Mouse (Mus musculus) 3134 (cell line): ENCODE data around the gene H2-M10.4.
"Not testable (repeated sequence)": the region's sequence is repeated elsewhere in the genome, so short reads cannot be mapped to it uniquely, and the experiment has no call there.

Experiments used
- DNase-seq: peaks from one replicate; pipeline ENCODE4 v3.0.0-alpha.2; 2011; ENCODE audit warnings: low spot score; ENCODE audit not compliant: insufficient read length; ENCODE audit errors: extremely low read depth

The H2-M10.4 gene

DNA sequence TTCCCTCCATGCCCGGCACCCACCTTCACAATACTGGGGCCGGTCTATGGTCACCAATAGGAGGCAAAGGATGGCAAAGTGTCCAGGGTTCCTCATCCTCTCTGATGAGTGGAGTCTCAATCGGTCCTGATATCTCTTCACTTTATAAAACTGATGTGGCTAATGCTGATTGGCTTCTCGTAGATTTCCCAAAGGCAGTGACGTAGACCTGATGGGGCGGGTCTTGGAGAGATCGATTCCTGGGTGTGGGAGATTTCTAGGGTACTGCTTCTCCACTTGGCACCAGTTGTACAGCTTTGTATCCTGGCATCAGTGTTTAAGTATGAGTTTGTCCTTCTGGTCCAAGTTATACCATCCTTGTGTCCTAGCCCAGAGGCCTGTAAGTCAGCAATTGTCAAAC, at the start of gene H2-M10.4:
Gene H2-M10.4, minus strand, starts transcription at position 101 of the 400 bp plus-strand sequence.
- DNase-seq = no peak

DNA sequence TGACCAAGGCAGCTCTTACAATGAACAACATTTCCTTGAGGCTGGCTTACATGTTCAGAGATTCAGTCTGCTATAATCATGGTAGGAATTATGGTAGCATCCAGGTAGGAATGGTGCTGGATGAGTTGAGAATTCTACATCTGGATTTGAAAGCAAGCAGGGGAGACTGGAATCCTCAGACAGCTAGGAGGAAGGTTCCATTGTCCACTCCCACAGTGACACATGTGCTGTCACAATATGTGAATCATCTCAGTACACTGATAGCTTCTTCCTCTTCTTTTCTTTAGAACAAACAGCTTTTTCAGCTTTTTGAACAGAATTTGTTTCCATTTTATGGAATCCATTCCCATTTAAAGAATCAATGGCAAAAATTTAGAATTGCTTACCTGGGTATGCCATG, 41.8 kb upstream of the H2-M10.4 start:
- DNase-seq = no peak

DNA sequence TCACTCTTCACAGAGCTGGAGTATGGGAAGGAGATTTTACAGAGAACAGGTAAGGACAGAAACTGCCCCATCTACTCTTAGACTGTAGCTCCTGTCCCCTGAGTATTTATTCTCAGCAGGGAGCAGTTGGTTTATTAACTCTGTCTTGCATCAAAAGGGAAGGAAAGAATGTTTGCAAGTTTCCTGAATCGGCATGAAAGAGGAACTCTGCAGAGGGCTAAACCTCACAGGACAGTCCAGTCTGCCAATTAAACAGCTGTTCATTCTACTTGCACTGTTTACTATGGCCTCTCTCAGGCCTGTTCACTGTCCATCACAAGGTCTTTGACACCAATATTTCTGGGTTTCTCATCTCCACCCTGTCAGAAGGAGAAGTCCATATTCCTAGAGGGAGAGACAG, 38.3 kb upstream of the H2-M10.4 start:
- DNase-seq = no peak

DNA sequence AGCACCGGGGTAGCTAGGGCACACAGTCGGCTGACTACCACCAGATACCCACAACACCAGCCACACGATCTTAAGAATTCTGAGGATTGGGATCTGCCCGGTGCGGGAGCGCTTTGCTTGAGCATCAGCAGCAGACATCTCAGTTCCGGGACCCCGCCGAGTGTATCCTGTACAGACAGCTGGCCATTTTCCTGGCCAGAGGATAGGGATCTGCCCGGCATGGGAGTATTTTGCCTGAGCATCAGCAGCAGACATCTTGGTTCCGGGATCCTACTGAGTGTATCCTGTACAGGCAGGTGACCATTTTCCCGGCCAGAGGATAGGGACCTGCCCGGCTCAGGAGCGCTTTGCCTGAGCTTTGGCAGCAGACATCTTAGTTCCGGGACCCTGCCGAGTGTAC, 26.0 kb upstream of the H2-M10.4 start:
- DNase-seq = not testable (repeated sequence)

DNA sequence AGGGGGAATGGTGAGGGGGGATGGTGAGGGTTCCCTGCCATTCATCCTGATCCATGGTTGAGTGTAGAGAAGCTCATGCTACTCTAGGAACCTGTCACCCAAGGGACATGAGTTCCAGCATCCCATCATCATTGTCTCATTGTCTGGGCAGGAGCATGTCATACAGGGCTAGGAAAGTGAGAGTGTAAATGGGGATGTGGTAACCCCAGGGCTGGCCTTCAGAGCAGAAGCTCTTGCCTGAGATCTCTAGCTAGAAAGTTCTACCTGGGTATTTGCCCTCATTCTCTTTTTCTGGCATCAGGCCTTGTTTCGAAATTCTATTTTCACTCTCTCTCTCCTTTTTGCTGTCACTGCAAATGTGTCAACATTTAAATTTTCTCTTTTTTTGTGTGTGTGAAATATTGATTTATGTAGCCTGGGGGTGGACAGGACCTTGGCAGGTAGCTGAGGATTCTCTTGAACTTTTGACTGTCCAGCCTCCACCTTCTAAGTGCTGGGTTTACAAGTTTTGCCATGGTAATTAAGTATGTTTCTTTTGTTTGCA, 24.6 kb upstream of the H2-M10.4 start:
- no peak for DNase-seq

DNA sequence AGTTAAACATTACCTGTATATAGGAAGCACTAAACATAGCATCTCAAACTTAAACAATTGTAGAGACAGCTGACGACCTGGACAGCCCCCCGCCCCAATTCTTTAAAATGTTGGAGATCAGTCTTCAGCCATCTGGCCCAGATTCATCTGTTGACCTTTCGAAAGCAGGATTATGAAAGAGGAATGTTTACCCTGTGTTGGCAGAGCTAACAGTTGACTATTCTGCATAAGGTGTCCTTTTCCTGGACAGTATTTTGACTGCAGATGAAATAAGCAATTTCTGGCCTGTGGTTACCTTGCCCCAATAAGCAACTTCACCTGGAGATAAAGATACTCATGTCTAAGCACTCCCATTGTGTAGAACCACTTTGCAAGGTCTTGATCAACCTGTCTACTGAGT, 21.7 kb upstream of the H2-M10.4 start:
- no peak for DNase-seq

DNA sequence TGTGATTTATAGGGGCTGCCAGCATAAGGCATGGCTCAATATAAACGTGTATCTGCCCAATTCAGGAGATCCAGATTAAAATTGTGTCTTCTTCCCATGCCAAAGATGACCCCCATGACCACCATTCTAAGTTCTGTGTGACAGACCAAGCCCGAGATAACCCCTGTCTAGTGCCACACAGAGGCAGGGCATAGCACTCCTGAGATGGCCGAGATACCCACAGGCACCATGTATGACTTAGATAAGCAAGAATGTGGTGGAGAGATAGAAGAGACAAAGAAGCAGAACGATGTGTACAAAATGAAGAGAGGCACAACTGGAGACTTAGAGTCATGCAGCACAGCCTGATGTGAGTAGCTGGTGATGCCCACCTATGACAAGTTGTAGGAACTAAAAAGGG, 5.9 kb downstream of the H2-M10.4 start:
- DNase-seq = no peak

DNA sequence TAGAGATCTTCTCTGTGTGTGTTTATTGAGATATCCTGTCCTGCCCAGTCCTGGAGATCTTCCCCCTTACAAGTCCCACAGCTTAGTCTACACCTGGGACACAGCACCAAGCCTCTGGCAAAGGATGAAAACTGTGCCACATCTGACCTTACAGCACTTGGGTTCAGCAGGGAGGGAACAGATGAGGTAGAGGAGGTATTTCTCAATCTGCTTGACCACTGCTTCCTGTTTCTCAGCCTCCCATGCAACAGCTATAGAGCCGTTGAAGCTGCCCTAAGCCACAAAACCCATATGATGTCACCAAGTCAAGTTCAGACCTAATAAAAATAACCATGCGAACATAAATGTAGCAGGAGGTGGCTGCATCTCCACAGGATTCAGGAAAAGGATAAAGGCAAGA, 30.7 kb downstream of the H2-M10.4 start:
- DNase-seq = no peak

DNA sequence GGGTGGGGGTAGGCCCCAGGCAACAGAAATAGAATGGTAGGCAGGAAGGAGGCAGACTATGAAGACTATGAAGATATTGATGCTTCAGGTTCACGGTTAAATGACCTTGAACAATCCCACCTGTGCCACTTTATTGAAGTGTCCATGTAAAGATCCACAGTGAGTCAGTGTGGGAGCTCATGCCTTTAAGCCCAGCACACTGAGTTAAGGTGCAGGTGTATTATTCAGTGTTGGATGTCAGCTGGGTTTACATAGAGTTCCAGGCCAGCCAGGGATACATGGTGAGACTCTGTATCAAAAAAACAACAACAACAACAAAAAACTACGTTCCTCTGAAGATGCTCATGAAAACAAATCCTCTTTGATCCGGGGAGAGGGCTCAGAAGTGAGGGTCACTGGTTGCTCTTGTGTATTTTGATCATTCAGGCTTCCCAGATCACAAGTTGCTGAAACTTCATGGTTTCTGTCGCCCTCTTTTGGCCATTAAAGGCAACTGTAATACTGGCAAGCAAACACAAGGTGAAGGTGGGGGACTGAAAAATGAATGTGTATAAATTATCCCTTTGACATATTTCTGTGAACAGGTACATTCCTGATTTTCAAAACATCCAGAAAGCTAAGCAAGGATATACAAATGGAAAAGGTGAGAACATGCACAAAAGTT, 43.9 kb downstream of the H2-M10.4 start:
- peak; percentile 15 for DNase-seq

DNA sequence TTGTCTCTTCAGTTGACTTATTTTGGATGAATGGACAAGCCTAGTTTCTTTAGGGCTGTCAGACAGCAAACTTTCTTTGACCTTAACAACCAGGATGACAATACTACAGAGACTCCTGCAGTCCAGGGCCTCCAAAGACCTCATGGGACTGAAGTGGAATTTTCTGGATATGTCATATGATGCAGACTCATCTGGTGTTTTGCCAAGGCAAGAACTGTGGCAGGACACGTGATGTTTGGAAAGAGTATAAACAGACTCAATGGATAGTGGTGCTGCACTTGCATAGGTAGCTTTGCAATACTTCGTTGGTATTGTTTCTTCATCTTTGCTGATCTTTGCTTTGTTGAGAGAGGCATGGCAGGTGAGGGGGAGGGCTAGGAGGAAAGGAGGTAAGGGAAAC, 44.7 kb downstream of the H2-M10.4 start:
- DNase-seq = no peak

DNA sequence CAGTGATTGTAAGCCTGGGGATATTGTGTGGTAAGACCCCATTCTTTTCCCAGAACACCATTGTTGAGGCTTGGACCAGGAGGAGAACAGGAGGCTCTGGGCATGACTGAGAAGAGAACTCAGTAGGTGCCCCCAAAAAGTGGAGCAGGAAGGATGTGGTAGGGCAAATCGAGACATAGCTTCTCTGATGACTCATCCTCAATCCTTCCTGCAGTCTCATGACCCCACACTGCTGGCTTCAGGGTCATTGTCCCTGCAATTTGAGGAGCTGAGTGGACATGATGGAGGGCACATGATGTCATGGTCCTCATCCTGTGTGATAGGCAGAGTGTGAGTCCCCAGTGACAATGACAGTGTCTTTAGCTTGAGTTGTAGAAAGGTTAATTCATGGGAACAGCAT, 46.7 kb downstream of the H2-M10.4 start:
- DNase-seq = no peak

DNA sequence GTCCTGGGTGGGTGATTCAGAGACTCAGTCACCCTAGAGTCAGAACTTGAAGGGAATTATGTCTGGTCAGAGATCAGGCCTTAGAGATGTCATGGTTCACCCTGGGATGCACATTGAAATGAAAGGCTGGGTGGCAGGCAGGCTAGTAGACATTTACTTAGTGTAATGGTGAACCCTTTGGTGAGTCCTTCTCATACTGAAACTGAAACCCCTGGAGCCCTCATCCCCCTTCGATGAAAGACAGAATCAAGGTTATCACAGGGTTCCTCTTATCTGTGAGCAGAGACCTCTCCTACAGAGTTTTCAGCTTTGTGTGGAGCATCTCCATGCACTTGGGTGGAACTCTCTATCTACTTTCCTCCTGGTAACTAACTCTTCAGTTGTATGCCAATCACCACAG, 47.8 kb downstream of the H2-M10.4 start:
- no peak for DNase-seq
